Mouse (Mus musculus) cerebral cortex, adult 2 months (tissue): Measurements from ENCODE around the gene Snrnp25.

Source experiments
- WGBS: fragments of 180-500 bp; shearing (Covaris S2); methylation state at CpG from one replicate; pipeline ENCODE4 v1.1.7; 2018; 5-methylcytosine and 5-hydroxymethylcytosine counted together

Snrnp25 gene

GRCm38 (mm10) chr11:32224468-32225139 lies 19.4 kb downstream of the Snrnp25 start:
- 30% methylated on average over 4 of the region's 4 CpGs for WGBS

- WGBS: 54% methylated on average over 7 of the region's 7 CpGs
Observed at GRCm38 (mm10) chr11:32225222-32226104, 20.2 kb downstream of the Snrnp25 start.

GRCm38 (mm10) chr11:32226124-32226871 lies 21.1 kb downstream of the Snrnp25 start, which contains the start of gene Mpg:
Gene Mpg (plus strand): TSS chr11:32226505.
- WGBS: 4% methylated on average over 47 of the region's 47 CpGs

- WGBS: 23% methylated on average over 1 of the region's 1 CpGs
Observed at GRCm38 (mm10) chr11:32227041-32227440, 21.8 kb downstream of the Snrnp25 start.

DNA sequence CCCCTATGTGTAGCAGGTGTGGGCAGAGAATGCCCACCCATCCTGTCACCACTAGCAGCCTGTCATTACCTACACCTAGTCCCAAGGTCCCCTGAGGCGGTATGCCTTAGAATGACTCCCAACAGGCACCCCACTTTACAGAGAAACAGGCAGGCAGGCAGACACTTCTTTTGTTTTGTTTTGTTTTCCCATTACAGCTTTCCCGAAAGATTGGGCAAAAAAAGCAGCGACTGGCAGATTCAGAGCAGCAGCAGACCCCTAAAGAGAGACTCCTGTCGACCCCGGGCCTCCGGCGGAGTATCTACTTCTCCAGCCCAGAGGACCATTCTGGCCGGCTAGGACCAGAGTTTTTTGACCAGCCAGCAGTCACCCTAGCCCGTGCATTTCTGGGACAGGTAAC lies 22.3 kb downstream of the Snrnp25 start:
- WGBS: 85% methylated on average over 9 of the region's 9 CpGs

- 80% methylated on average over 3 of the region's 3 CpGs for WGBS
Observed at GRCm38 (mm10) chr11:32228292-32228845, 23.2 kb downstream of the Snrnp25 start.

GRCm38 (mm10) chr11:32230220-32230619 lies 25.0 kb downstream of the Snrnp25 start:
- WGBS: 39% methylated on average over 4 of the region's 4 CpGs

GRCm38 (mm10) chr11:32231125-32231524 lies 25.9 kb downstream of the Snrnp25 start:
- 62% methylated on average over 2 of the region's 2 CpGs for WGBS

DNA sequence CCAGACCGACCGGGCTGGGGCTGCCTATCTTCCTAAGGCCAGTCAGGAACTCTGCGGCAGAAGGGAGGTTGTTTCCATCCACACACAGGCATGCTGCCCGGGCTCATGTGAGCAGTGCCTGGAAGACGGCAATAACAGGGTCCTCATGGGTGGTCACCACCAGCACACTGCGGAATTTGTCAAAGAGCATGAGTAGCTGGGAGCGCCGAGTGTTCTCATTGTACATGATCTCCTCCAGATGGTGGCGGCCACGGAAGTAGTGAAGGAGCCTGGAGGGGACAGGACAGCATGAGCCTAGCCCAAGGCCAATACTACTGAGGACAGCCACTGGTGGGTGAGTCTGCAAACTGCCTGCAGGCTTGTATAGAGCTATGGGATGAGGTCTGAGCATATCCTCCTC lies 27.6 kb downstream of the Snrnp25 start:
- 76% methylated on average over 10 of the region's 10 CpGs for WGBS

DNA sequence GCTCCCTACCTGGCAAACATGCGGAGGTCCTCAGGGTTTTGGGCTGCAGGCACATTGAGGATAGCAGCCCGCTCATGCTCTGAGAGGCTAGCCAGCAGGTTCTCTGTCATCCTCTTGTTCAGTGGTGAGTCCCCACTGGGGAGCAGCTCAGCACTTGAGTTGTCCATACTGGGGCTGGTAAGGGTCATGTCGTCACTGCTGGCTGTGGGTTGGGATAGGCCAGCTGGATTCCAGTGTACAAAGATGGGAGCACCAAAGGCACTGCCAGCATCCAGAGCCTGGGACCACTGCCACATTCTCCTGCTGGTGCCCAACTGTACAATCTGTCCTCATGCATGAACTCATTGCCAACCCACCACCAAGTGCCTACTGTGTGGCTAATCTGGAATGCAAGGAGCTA lies 28.7 kb downstream of the Snrnp25 start:
- 71% methylated on average over 3 of the region's 3 CpGs for WGBS

GRCm38 (mm10) chr11:32234816-32235485 lies 29.7 kb downstream of the Snrnp25 start:
- WGBS: 73% methylated on average over 6 of the region's 6 CpGs

- 11% methylated on average over 3 of the region's 3 CpGs for WGBS
Observed at GRCm38 (mm10) chr11:32235646-32236045, 30.4 kb downstream of the Snrnp25 start.

- 50% methylated on average over 2 of the region's 2 CpGs for WGBS
Observed at GRCm38 (mm10) chr11:32236132-32236531, 30.9 kb downstream of the Snrnp25 start.

- 50% methylated on average over 9 of the region's 9 CpGs for WGBS
Observed at GRCm38 (mm10) chr11:32236712-32237410, 31.6 kb downstream of the Snrnp25 start.

GRCm38 (mm10) chr11:32237411-32237795 lies 32.2 kb downstream of the Snrnp25 start:
- 71% methylated on average over 3 of the region's 3 CpGs for WGBS

GRCm38 (mm10) chr11:32238093-32238860 lies 33.1 kb downstream of the Snrnp25 start:
- 12% methylated on average over 5 of the region's 5 CpGs for WGBS

DNA sequence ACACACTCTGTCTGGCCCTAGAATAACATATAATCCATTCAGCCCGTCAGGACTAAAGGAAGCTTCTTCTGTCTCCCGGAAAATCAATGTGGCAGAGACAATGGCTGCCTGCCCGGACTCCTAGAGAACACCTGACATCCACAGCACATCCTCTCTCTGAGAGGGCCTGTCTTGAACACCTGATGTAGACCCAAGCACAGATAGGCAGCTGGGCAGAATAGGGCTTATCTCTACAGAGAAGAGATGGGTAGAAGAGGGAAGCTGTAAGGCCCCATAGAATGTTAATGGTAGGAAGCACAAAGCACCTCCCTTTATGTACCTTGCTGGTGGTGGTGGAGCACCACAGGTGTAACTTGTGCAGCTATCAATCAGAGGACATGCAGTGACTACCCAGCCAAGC lies 37.0 kb downstream of the Snrnp25 start:
- 80% methylated on average over 3 of the region's 3 CpGs for WGBS

- 37% methylated on average over 7 of the region's 7 CpGs for WGBS
Observed at GRCm38 (mm10) chr11:32243205-32243955, 38.2 kb downstream of the Snrnp25 start.

DNA sequence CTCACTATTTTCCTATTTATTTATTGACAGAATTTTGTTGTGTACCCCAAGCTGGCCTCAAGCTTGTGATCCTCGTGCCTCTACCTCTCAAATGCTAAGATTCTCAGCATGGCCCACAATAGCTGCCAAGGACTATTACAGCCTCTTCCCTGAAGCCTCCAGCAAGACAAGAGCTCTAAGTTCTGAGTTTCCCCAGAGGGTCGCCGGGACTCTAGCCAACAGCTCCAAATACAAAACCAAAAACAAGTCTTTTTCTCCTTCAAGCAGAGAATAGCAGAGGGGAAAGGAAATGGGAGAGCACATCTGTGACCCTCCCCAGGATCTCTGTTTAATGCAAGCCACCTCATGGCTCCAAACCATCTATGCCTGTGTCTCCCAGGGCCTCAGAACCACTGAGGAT lies 38.8 kb downstream of the Snrnp25 start:
- WGBS: 25% methylated on average over 3 of the region's 3 CpGs
